Mouse (Mus musculus): ENCODE measurements around the gene Sart1.
A peak's percentile ranks its signal among the peaks of the same experiment; 100 is the strongest.

DNA sequence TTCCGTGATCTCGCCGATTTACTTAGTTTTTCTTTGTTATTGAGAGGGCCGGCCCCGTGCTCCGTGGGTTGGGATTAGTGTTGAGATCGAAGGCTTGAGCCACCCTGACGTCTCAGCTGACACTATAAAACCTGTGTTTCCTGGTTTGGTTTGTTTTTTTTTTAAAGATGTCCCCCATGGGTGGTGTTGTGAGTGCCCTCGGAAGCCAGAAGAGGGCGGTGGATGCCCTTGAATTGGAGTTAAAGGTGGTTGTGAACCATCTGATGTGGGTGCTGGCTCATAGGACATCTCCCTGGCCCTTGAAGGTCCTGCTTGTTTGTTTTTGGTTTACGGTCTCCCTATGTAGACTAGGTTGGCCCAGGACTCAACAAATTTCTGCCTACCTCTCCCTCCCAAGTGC is 21.0 kb downstream of the Sart1 start:
- peak; percentile 25; the same call in 1 of the 2 replicates for TF ChIP-seq CTCF (IDR thresholded peaks at IDR 0.05; ENCODE audit: extremely low read depth, insufficient read length, insufficient replicate concordance, low read depth, low read length)
- no peak for TF ChIP-seq POLR2A (IDR thresholded peaks at IDR 0.05; ENCODE audit: low read depth, low read length)

All from small intestine, adult 2 months (tissue).